Mouse (Mus musculus) left cerebral cortex, postnatal 10 days (tissue): ENCODE data around the gene AU021092. TPM values are rescaled to one million over a fixed set of nuclear protein-coding genes. Genes with fewer than 3 reads are reported as not detected.

Source experiments
- DNase-seq, 2 experiments: peaks; one replicate each; pipeline ENCODE4 v3.0.0; 2021 to 2022; ENCODE audit warnings: low spot score in 2 of 2, mixed read lengths in 1 of 2; ENCODE audit errors: extremely low spot score in 1 of 2
- intact Hi-C: fragments of 180-260 bp; cut with DNase I; formaldehyde crosslinking; loops from one replicate; pipeline ENCODE4 v1.15.1; 2025
- microRNA-seq: library from miRNA; unstranded; fragments of <30 nt; microRNA quantifications from one replicate; pipeline ENCODE4 v1.2.0, GENCODE M21; 2022
- total RNA-seq, 2 experiments: library from RNA; stranded (reverse); gene quantifications; 2 replicates each; pipeline ENCODE4 v1.2.3; 2021

Gene AU021092
- total RNA-seq, 2 experiments from 2014 or later: 11.0 to 12.5 TPM

DNA sequence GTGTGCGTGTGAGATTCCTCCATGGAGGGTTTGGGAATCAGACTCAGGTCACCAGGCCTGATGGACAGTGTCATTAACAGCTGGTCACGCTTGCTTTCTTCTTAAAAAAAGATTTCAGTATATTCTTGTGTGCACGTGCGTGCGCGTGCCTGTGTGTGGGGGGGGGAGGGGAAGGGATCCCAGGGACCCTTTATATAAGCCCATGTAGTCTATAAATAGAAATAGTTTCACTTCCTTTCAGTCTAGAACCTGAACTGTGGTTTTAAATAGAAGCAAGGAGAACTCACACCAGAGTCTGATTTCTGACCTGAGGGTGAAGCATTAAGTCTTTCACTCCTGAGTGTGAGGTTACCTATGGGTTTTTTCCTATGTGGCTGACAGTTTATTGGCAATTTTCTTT lies 57.8 kb downstream of the AU021092 start:
- intact Hi-C loops: no loop called here
- DNase-seq: no peak

Small RNA genes lying within 50 kb of the gene (microRNA-seq; reads per million reads assigned to microRNA genes)
- gene Gm23689: not detected
- not detected for gene Gm26095
- not detected for gene Mir6364

Other genes with a start within 250 kb of the AU021092 start
- gene Sept12, start 224.4 kb downstream of the AU021092 start, total RNA-seq: not detected
- not detected for gene Smim22, start 215.0 kb downstream of the AU021092 start, total RNA-seq
- gene Rogdi, start 208.7 kb downstream of the AU021092 start, total RNA-seq: 100 to 1,000 TPM; 150 to 160 TPM
- gene Glyr1, start 172.4 kb downstream of the AU021092 start, total RNA-seq: 100 to 1,000 TPM; 156 to 160 TPM
- 10 to 100 TPM; 38.1 to 38.9 TPM for gene Ubn1, start 172.2 kb downstream of the AU021092 start, total RNA-seq
- gene Ppl, start 89.9 kb downstream of the AU021092 start, total RNA-seq: under 1 TPM; 0.21 to 0.36 TPM
- under 1 TPM; 0.18 to 0.49 TPM for gene Sec14l5, start 75.2 kb downstream of the AU021092 start, total RNA-seq
- gene Nagpa, start 18.3 kb downstream of the AU021092 start, total RNA-seq: 10 to 100 TPM in 1 of 2 experiments, 1 to 10 TPM in 1; 7.4 to 10.1 TPM
- 10 to 100 TPM; 29.7 to 31.9 TPM for gene Alg1, start 11.3 kb upstream of the AU021092 start, total RNA-seq
- 1 to 10 TPM; 2.6 to 4.2 TPM for gene Eef2kmt, start 33.7 kb upstream of the AU021092 start, total RNA-seq